Mouse (Mus musculus): ENCODE results near the gene Hdac1.

Gene Hdac1

GRCm38 (mm10) chr4:129476047-129476446 is 66.5 kb downstream of the Hdac1 start:
- no peak for DNase-seq (ENCODE audit: low spot score in 2 of 2)

Measured in frontal cortex, postnatal 10 days (tissue).